Mouse (Mus musculus) liver, adult 2 months (tissue): ENCODE data around the gene St6gal1.

Experiments
- CTCF ChIP-seq: fragments of 200-500 bp; IDR thresholded peaks from 2 replicates; pipeline ENCODE4 v1.5.1; 2011; ENCODE audit warnings: low read depth, low read length, control low read depth
- POLR2A ChIP-seq: fragments of 200-500 bp; IDR thresholded peaks from 2 replicates; pipeline ENCODE4 v1.6.1; 2011; ENCODE audit warnings: low read length, control low read depth; ENCODE audit not compliant: insufficient read depth; ENCODE audit errors: extremely low read depth

- TF ChIP-seq CTCF (no peak), POLR2A (no peak)
These were observed 82.8 kb downstream of the St6gal1 start for GRCm38 (mm10) chr16:23307142-23307968.
